Mouse (Mus musculus) embryonic facial prominence, embryonic 15.5 days (tissue): Measurements from ENCODE around the gene Adora1. TPM values are rescaled to one million over a fixed set of nuclear protein-coding genes. Genes with fewer than 3 reads are reported as not detected.

ENCODE experiments used
- ATAC-seq: fragments of 200-750 bp; cut with Nextera tagmentation; 2 replicates; pipeline ENCODE4 v1.8.0; 2017; ENCODE audit warnings: low read depth, moderate TSS enrichment; ENCODE audit not compliant: insufficient number of reproducible peaks, low FRiP score, low TSS enrichment
- H3K27ac ChIP-seq: fragments of 300-500 bp; sonication (generic); replicated peaks from 2 replicates; pipeline ENCODE4 v1.5.1; 2015; ENCODE audit warnings: mild to moderate bottlenecking, inconsistent platforms
- H3K27me3 ChIP-seq: fragments of 300-500 bp; sonication (generic); 2 replicates; pipeline ENCODE4 v1.6.1; 2015; ENCODE audit warnings: inconsistent platforms
- H3K36me3 ChIP-seq: fragments of 300-500 bp; sonication (generic); 2 replicates; pipeline ENCODE4 v1.6.1; 2015; ENCODE audit warnings: mild to moderate bottlenecking, inconsistent platforms
- H3K4me1 ChIP-seq: fragments of 300-500 bp; sonication (generic); 2 replicates; pipeline ENCODE4 v1.6.1; 2015; ENCODE audit warnings: inconsistent platforms
- H3K4me2 ChIP-seq: fragments of 300-500 bp; sonication (generic); replicated peaks from 2 replicates; pipeline ENCODE4 v1.6.1; 2015; ENCODE audit warnings: mild to moderate bottlenecking, inconsistent platforms
- H3K4me3 ChIP-seq: fragments of 300-500 bp; sonication (generic); replicated peaks from 2 replicates; pipeline ENCODE4 v1.5.1; 2015; ENCODE audit warnings: mild to moderate bottlenecking, inconsistent platforms
- H3K9ac ChIP-seq: fragments of 300-500 bp; sonication (generic); 2 replicates; pipeline ENCODE4 v1.6.1; 2015; ENCODE audit warnings: inconsistent platforms
- H3K9me3 ChIP-seq: fragments of 300-500 bp; sonication (generic); replicated peaks from 2 replicates; pipeline ENCODE4 v1.6.1; 2016; ENCODE audit warnings: inconsistent platforms
- WGBS: fragments of 180-500 bp; shearing (Covaris S2); methylation state at CpG from one replicate; pipeline ENCODE4 v1.1.7; 2015; 5-methylcytosine and 5-hydroxymethylcytosine counted together
- polyA plus RNA-seq: library from polyadenylated mRNA; unstranded; fragments of >200 nt; fragmentation: Nextera tagmentation; extraction: Ambion mirVana; gene quantifications from 2 replicates; pipeline ENCODE4 v1.2.1, GENCODE M21; 2015

The Adora1 gene
- polyA plus RNA-seq, 1 experiment from 2014 or later: 4.1 TPM

GRCm38 (mm10) chr1:134198197-134198995, 36.8 kb downstream of the Adora1 start:
- 76% methylated on average over 12 of the region's 12 CpGs for WGBS
- H3K27me3 ChIP-seq: no peaks in the 10 kb centered on the region
- no peak overlapping the region for H3K27ac ChIP-seq
- H3K4me3 ChIP-seq: no peak overlapping the region
- no peak for ATAC-seq
- H3K9ac ChIP-seq: no peak overlapping the region
- H3K4me1 ChIP-seq: peaks cover 26% of the 10 kb centered on the region
- H3K4me2 ChIP-seq: no peak overlapping the region
- H3K9me3 ChIP-seq: no peaks in the 10 kb centered on the region
- H3K36me3 ChIP-seq: no peaks in the 10 kb centered on the region

- no peak overlapping the region for H3K4me3 ChIP-seq
- H3K4me1 ChIP-seq: peaks cover 34% of the 10 kb centered on the region
- no peak for ATAC-seq
- no peak overlapping the region for H3K4me2 ChIP-seq
- no peak overlapping the region for H3K27ac ChIP-seq
- 82% methylated on average over 15 of the region's 15 CpGs for WGBS
- no peaks in the 10 kb centered on the region for H3K36me3 ChIP-seq
- H3K9me3 ChIP-seq: no peaks in the 10 kb centered on the region
- H3K27me3 ChIP-seq: no peaks in the 10 kb centered on the region
- H3K9ac ChIP-seq: no peak overlapping the region
Observed at GRCm38 (mm10) chr1:134197325-134197982, 37.8 kb downstream of the Adora1 start.

- Histone ChIP-seq H3K4me1 (peaks cover 34% of the 10 kb centered on the region), H3K4me2 (no peak overlapping the region), H3K9ac (no peak overlapping the region), H3K27ac (peak overlapping the region; percentile 66; the same call in 1 of the 2 replicates), H3K27me3 (no peaks in the 10 kb centered on the region), H3K9me3 (no peaks in the 10 kb centered on the region), H3K36me3 (no peaks in the 10 kb centered on the region), H3K4me3 (no peak overlapping the region)
- ATAC-seq: no peak; the same call in 1 of the 2 replicates
- 54% methylated on average over 4 of the region's 4 CpGs for WGBS
Observed at GRCm38 (mm10) chr1:134196386-134196785, 38.8 kb downstream of the Adora1 start.

- 31% methylated on average over 4 of the region's 4 CpGs for WGBS
- Histone ChIP-seq H3K4me3 (no peak overlapping the region), H3K4me2 (no peak overlapping the region), H3K9ac (no peak overlapping the region), H3K4me1 (peaks cover 34% of the 10 kb centered on the region), H3K36me3 (no peaks in the 10 kb centered on the region), H3K27ac (peak overlapping the region; percentile 66; the same call in 1 of the 2 replicates), H3K27me3 (no peaks in the 10 kb centered on the region), H3K9me3 (no peaks in the 10 kb centered on the region)
- peak; percentile 66 for ATAC-seq
Observed at GRCm38 (mm10) chr1:134195979-134196378, 39.3 kb downstream of the Adora1 start.

- Histone ChIP-seq H3K4me2 (no peak overlapping the region), H3K4me3 (no peak overlapping the region), H3K36me3 (no peaks in the 10 kb centered on the region), H3K27me3 (no peaks in the 10 kb centered on the region), H3K27ac (peak overlapping the region; percentile 66), H3K9ac (no peak overlapping the region), H3K4me1 (peaks cover 34% of the 10 kb centered on the region), H3K9me3 (no peaks in the 10 kb centered on the region)
- 26% methylated on average over 3 of the region's 3 CpGs for WGBS
- ATAC-seq: 0 out of 2 replicates have a peak, but pooled peaks have one; percentile 13
Observed at GRCm38 (mm10) chr1:134195571-134195970, 39.7 kb downstream of the Adora1 start.

- peak overlapping the region; percentile 66 for H3K27ac ChIP-seq
- no peak for ATAC-seq
- H3K4me2 ChIP-seq: no peak overlapping the region
- H3K9ac ChIP-seq: no peak overlapping the region
- no peaks in the 10 kb centered on the region for H3K27me3 ChIP-seq
- H3K4me1 ChIP-seq: peaks cover 34% of the 10 kb centered on the region
- WGBS: 27% methylated on average over 2 of the region's 2 CpGs
- H3K4me3 ChIP-seq: no peak overlapping the region
- no peaks in the 10 kb centered on the region for H3K9me3 ChIP-seq
- no peaks in the 10 kb centered on the region for H3K36me3 ChIP-seq
Observed at GRCm38 (mm10) chr1:134195117-134195516, 40.1 kb downstream of the Adora1 start.

GRCm38 (mm10) chr1:134194298-134195022, 40.8 kb downstream of the Adora1 start:
- H3K9ac ChIP-seq: no peak overlapping the region
- no peaks in the 10 kb centered on the region for H3K9me3 ChIP-seq
- H3K4me2 ChIP-seq: no peak overlapping the region
- 62% methylated on average over 16 of the region's 16 CpGs for WGBS
- peak overlapping the region; percentile 17; the same call in 1 of the 2 replicates for H3K27ac ChIP-seq
- H3K36me3 ChIP-seq: no peaks in the 10 kb centered on the region
- no peak for ATAC-seq
- H3K4me1 ChIP-seq: peaks cover 36% of the 10 kb centered on the region
- H3K4me3 ChIP-seq: peak overlapping the region; percentile 12; the same call in 1 of the 2 replicates
- no peaks in the 10 kb centered on the region for H3K27me3 ChIP-seq

GRCm38 (mm10) chr1:134193674-134194197, 41.5 kb downstream of the Adora1 start:
- no peaks in the 10 kb centered on the region for H3K36me3 ChIP-seq
- peaks cover 43% of the 10 kb centered on the region for H3K4me1 ChIP-seq
- H3K27ac ChIP-seq: peak overlapping the region; percentile 17
- H3K4me3 ChIP-seq: peak overlapping the region; percentile 12; the same call in 1 of the 2 replicates
- ATAC-seq: no peak
- no peaks in the 10 kb centered on the region for H3K27me3 ChIP-seq
- H3K9ac ChIP-seq: no peak overlapping the region
- no peaks in the 10 kb centered on the region for H3K9me3 ChIP-seq
- WGBS: 25% methylated on average over 7 of the region's 7 CpGs
- H3K4me2 ChIP-seq: 0 out of 2 replicates have a peak overlapping the region, but pooled peaks have one; percentile 19

- no peak for ATAC-seq
- H3K27me3 ChIP-seq: no peaks in the 10 kb centered on the region
- no peak within 1 kb of the TSS for H3K9ac ChIP-seq
- no peaks in the 10 kb centered on the region for H3K36me3 ChIP-seq
- H3K4me2 ChIP-seq: 0 out of 2 replicates have a peak within 1 kb of the TSS, but pooled peaks have one; percentile 19
- H3K9me3 ChIP-seq: no peaks in the 10 kb centered on the region
- H3K27ac ChIP-seq: peak within 1 kb of the TSS; percentile 17
- H3K4me3 ChIP-seq: peak within 1 kb of the TSS; percentile 12; the same call in 1 of the 2 replicates
- H3K4me1 ChIP-seq: peaks cover 48% of the 10 kb centered on the region
- 62% methylated on average over 1 of the region's 1 CpGs for WGBS
Observed at GRCm38 (mm10) chr1:134193126-134193525, 42.1 kb downstream of the Adora1 start, which contains the start of gene Mybph. TSS of gene Mybph (plus strand) at chr1:134193448.

- H3K27ac ChIP-seq: no peak overlapping the region
- H3K4me3 ChIP-seq: no peak overlapping the region
- H3K36me3 ChIP-seq: no peaks in the 10 kb centered on the region
- no peak overlapping the region for H3K9ac ChIP-seq
- H3K9me3 ChIP-seq: no peaks in the 10 kb centered on the region
- H3K4me2 ChIP-seq: no peak overlapping the region
- WGBS: 18% methylated on average over 4 of the region's 4 CpGs
- no peak for ATAC-seq
- H3K27me3 ChIP-seq: no peaks in the 10 kb centered on the region
- H3K4me1 ChIP-seq: peaks cover 48% of the 10 kb centered on the region
Observed at GRCm38 (mm10) chr1:134192024-134192423, 43.2 kb downstream of the Adora1 start.
